Mouse (Mus musculus) spleen, adult 18-20 months (tissue): Measurements from ENCODE around the gene a.

Experiments used
- DNase-seq, 2 experiments: peaks; one replicate each; pipeline ENCODE4 v3.0.0; 2022; ENCODE audit warnings: mixed read lengths in 2 of 2

Gene a

GRCm38 (mm10) chr2:155071027-155071426 lies 279.8 kb downstream of the a start:
- no peak for DNase-seq

DNA sequence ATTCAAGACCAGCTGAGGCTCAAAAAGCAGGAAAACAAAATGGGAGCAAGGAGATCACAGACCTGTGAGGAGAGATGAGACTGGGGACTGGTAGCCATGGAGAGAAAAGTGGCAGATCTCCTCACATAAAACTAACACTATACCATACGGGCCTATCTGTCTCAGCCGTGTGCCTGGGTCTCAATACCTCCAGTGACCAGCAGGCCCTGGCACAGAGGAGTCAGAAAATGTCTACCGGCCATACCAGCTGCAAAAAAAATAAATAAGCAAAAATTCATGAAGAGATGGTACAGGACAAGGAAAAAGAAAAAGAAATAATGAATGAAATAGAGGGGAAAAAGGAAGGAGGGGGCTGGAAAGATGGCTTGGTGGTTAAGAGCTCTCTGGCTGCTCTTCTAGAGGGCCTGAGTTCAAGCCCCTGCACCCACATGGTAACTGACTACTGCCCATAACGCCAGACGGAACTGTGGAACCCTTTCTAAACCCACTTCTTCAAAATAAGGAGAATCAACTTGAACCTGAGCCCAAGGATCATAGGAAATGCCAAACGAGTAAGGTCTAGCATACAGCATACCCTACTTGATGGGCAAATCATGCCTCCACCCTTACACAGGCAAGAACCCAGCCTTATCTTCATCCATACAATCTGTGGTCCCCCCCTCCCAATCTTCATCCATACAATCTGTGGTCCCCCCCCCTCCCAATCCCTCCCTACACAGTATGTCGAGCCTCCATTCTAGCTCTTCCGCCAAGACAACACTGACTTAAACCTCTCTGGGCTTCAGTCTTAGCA lies 281.3 kb downstream of the a start:
- no peak for DNase-seq

GRCm38 (mm10) chr2:155073347-155073746 lies 282.1 kb downstream of the a start:
- DNase-seq: no peak

DNA sequence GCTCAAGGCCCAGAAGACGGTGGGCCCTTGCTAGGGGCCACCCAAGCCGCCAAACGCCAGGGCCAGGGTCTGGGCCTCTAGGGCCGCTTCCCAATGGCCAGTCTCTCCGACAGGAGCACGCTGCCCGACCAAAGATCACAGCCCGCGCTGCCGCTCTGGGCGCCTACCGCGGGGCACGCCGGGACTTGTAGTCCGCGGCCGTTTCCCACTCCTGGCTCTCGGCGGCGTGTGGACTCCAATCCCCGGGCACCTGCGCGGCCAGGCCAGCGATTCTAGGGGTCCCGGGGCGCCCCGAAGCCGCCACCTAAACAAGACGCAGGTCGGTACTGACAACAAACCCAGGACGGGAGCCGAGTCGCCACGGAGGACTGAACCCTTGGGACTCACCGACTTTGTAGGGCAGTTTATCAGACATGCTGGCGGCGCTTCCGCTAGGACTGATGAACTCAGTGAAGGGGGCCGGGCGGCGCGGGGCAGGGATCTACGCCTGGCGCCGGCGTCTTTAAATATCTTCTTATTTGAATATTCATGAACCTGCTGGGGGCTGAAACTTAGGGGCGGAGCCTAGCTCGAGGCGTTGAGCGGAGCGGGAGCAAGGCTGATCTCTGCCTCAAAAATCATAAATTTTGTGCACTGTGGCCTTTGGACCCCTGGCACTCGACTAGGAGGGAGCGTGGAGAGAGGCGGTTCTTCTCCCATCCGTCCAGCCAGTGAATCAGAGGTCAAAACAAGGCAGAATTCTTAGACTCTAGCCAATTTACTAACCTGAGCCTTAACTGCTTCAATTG lies 283.0 kb downstream of the a start, which contains the start of gene Ahcy:
Gene Ahcy, minus strand, starts transcription at position 520 of the 788 bp plus-strand sequence.
- DNase-seq: peak; percentile 82 to 90

DNA sequence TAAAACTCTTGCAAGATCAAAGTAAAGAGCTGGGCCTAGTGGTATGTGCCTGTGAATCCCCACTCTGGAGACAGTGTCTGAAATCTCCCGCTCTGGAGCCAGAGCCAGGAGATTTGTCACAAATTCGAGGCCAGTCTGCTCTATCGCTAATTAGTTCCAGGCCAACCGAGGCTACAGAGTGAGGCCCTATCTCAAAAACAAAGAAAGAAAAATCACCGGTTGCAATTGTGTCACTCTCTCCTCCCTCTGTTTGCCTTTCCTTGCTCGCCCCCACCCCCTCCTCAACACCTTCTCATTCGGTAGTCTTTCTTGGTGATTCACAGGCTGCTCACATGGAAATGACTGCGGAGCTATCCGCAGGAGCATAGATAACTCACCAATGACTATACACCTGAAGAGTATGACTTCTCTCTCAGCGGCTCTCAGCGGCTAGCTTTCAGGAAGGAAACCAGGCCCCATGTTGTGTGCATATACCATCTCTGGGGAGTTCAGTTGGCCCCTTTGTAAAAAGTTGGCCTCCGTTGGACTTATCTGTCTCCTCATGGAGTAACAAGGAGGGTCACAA lies 283.6 kb downstream of the a start:
- no peak for DNase-seq

- no peak for DNase-seq
Observed at GRCm38 (mm10) chr2:155075649-155076048, 284.4 kb downstream of the a start.

DNA sequence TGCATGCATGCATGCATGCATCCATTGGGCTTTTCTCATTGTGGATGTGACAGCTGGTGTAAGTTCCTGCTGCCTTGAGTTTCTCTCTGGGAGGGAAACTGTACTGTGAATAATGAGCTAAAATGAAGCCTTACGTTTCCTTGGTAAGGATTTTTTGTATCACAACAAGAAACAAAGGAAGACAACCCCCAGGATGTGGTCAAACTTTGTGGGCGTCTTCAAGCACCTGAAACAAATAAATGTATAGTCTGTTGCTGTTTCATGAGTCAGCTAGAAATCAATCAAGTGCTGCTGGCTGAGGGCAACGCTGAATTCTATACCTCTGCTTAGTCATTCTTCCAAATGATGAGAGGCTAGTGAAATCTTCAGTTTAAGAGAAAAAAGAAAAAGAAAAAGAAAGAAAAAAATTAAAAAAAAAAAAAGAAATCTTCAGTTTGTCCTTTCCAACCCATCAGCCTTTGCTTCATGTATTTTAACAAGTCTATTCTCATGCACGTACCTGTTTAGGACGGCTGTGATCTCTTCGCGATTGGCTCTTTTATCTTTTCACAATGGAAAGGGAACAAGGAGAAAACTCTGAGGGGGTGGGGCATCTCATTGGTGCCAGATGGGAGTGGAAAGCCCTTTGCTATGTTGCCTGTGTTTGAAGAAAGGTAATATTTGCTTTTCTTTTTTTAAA lies 288.4 kb downstream of the a start:
- DNase-seq: no peak

- no peak for DNase-seq
Observed at GRCm38 (mm10) chr2:155080179-155080530, 289.0 kb downstream of the a start.

GRCm38 (mm10) chr2:155081056-155081455 lies 289.9 kb downstream of the a start:
- no peak for DNase-seq

DNA sequence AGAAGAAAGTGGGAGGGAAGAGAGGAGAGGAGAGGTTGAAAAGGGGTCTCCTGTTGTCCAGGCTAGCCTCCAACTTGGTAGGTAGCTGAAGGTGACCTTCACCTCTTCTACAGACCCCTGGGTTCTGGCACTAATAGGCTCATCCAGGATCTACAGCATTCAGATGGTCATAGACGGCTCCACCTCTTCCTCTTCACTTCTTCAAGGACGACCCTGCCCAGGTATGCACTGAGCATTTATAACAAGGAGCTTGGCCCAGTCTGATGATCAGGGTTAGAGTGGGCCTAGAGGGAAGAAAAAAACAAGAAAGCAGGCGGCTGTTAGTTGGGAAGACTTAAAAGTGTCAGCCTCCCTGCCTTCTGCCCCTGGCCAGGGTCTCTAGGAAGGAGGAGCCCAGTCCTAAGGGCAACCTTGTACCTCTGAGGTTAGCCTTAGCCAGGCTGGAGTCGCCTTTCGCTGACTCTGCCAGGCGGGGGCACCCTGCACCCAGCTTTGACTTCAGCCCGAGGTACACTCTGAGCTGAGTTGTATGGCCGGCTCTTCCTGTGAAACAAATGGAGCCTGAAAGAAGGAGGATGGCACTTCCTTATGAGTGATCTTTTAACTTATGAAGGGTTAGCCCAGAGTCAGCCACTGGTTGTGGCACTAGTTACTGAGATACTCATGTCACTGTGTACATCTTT lies 291.1 kb downstream of the a start:
- peak; percentile 59 to 79 for DNase-seq

DNA sequence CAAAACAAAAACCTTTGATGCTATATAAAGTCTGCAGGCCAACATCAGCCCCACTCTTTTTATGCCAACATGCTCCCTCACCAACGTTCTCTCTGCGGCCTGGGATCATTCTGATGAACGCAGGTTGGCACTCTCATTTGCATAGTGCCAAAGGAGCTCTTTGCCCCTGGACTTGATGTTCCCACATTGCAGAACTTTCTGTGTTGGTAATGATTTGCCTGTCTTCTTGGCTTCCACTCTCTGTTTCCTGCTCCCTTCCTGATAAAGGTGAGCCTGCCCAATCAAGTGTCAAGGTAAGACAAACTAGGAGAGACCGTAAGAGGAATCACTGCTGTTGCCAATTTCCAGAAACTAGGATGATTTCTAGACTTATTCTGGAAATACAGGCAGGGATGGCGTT lies 293.3 kb downstream of the a start:
- DNase-seq: no peak

GRCm38 (mm10) chr2:155086328-155086727 lies 295.1 kb downstream of the a start:
- no peak for DNase-seq

- DNase-seq: no peak
Observed at GRCm38 (mm10) chr2:155088264-155088663, 297.1 kb downstream of the a start.

DNA sequence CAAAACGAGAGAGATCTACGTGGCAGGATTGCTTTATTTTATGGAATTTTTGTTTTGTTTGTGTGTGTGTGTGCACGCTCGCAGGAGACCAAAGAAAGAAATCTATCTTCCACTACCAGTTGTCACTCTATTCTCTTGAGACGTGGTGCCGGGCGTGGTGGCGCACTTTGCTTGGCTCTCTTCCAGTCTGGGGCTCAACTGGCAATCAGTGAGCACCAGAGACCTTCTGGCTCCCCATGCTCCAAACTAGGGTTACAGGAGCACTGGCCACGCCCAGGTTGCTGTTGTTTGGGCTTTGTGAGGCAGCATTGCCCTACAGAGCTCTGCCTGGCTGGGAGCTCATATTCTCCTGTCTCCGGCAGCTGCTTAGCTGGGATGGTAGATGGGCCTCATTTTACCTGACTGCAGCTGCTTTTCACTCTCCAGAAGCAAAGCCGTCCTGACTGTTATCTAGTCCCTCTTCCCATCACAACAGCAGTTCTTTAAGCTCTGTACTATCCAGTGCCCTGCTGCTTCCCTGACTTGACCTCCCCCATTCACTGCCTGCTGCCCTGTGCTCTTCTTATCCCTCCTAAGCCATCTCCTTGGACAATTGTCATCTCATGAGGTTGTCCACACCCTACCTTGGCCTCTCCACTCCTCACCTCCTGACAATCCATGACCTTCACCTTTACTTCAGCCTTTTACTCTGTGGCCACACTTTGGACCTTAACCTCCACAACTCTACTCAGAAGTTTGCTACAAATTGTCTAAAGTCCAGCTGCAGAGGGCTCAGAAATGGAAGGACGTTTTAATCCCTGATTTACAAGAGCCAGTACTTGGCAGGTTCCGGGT lies 299.9 kb downstream of the a start:
- DNase-seq: no peak

- no peak for DNase-seq
Observed at GRCm38 (mm10) chr2:155091743-155092075, 300.5 kb downstream of the a start.

GRCm38 (mm10) chr2:155093418-155093817 lies 302.2 kb downstream of the a start:
- DNase-seq: no peak

- DNase-seq: no peak
Observed at GRCm38 (mm10) chr2:155098720-155099380, 307.6 kb downstream of the a start.

- no peak for DNase-seq
Observed at GRCm38 (mm10) chr2:155099421-155099820, 308.2 kb downstream of the a start.

DNA sequence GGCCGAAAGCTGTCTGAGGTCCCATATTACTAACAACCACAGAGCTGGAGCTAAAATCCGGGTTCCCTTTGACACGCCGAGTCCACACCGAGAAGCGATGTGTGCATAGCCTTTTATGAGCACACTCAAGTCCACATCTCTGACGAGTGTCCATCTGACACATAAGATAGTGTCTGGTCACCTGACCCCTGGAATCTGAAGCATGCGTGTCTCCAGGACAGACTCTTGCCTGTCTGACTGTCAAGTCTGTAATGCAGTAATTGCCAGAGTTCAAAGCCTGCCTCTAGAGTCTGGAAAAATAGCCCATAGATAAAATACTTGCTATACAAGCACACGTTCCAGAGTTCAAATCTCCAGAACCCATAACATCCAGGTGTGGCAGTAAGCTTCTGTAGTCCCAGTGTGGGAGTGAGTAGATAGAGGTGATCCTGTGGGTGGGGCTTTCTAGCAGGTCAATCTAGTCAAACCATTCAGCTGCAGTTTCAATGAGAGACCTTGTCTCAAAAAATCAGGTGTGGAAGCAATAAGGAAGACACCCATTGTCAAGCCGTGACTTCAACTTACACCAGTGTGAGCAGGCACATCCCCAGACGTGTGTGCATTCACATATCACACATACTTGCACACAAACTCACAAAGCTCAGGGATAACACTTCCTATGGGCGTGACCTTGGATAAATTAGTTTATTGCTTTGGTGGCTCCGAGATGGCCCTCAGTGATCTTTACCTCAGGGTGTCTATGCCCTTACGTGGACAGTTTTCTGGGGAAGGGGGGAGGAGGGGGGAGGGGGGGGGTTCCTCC lies 309.0 kb downstream of the a start:
- no peak for DNase-seq
